Mouse (Mus musculus) induced T-regulatory cell, adult 2 months (primary cell): ENCODE data around the gene Olfr516.

Experiments
- DNase-seq: peaks from one replicate; pipeline ENCODE4 v3.0.0-alpha.2; 2012; ENCODE audit warnings: low read depth

The Olfr516 gene

GRCm38 (mm10) chr7:108850429-108850828, at the start of gene Olfr516:
Olfr516 (minus strand) TSS chr7:108850529.
- DNase-seq = no peak

DNA sequence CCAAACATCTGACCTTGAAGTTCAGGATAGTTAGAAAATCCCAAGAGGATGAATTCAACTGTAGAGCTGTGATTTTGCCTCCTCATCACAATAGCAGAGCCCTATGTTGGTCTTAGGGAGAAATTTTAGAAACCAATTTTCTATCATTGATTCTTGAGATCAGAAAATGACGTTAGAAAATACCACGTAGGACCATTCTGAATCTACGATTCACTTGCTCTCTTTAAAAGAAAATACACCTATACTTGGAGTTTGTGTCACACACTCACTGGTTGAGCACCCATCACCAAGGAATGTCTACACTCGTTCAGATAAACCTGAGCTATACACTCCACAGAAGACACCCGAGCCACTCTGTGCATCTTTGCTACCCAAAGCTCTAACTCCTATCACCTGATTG, 44.0 kb upstream of the Olfr516 start, which contains the start of gene Olfr519:
TSS of gene Olfr519 (minus strand) at position 101 of the 400 bp plus-strand sequence.
- DNase-seq = no peak

DNA sequence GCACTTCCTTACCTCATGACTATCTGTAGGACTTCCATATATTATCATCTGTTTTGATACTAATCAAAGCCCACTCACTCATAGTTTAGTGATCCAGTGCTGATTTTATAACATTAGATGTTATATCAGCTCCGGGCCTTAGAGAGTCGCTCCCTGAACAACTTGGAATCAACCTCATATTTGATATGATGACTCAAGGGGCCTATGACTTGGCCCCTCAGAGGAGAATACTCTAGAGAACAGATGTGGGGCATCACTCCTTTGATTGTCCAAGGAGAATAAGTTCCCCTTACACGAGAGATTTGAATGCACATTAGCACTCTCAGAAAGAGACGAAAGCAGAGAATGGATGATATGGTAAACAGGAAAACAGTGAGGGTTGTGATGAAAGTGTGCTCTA, 34.6 kb upstream of the Olfr516 start, which contains the start of gene Olfr518:
TSS of gene Olfr518 (minus strand) at position 101 of the 400 bp plus-strand sequence.
- DNase-seq = no peak

- no peak for DNase-seq
Observed at GRCm38 (mm10) chr7:108872279-108872678, 21.9 kb upstream of the Olfr516 start, which contains the start of gene Olfr517. Olfr517 (minus strand) TSS chr7:108872379.

DNA sequence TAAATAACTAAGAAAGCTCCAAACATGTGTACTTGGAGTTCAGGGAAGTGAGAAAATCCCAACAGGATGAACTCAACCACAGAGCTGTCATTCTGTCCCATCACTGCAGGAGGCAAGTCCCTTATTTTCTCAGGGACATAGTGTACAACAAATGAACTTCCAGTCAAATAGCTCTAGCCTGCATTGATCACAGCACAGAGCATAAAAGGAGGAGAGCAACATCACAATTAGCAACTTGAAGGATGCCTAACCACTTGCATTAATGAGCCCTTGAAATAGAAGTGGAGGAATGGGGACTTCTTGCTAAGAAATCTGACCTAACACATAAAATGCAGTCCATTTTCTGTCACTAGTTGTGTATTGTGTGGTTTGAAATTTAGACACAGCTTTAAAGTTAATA, 24.4 kb downstream of the Olfr516 start, which contains the start of gene Olfr514:
TSS of gene Olfr514 (minus strand) at position 101 of the 400 bp plus-strand sequence.
- no peak for DNase-seq

DNA sequence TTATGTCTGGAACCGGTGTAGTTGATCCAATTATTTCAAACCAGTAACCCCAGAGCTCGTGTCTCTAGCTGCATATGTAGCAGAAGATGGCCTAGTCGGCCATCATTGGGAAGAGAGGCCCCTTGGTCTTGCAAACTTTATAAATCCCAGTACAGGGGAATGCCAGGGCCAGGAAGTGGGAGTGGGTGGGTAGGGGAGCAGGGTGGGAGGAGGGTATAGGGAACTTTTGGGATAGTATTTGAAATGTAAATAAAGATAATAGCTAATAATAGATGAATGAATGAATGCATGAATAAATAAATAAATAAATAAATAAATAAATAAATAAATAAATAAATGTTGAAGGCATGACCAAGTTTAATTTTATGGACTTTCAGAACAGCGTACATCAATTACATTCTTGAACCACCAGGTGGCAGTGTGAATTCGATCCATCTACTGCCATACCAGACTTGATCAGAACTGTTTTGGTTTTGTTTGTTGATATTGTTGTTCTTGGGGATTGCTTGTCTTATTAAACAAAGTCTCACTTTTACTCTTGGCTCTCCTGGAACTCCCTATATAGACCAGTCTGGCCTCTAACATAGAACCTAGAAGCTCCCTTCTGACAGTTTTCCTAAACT, 35.6 kb downstream of the Olfr516 start:
- peak; percentile 46 for DNase-seq

GRCm38 (mm10) chr7:108797205-108797933, 53.0 kb downstream of the Olfr516 start:
- no peak for DNase-seq
